9 mouse cellular contexts compared by ENCODE assay signal in the genomic region with DNA sequence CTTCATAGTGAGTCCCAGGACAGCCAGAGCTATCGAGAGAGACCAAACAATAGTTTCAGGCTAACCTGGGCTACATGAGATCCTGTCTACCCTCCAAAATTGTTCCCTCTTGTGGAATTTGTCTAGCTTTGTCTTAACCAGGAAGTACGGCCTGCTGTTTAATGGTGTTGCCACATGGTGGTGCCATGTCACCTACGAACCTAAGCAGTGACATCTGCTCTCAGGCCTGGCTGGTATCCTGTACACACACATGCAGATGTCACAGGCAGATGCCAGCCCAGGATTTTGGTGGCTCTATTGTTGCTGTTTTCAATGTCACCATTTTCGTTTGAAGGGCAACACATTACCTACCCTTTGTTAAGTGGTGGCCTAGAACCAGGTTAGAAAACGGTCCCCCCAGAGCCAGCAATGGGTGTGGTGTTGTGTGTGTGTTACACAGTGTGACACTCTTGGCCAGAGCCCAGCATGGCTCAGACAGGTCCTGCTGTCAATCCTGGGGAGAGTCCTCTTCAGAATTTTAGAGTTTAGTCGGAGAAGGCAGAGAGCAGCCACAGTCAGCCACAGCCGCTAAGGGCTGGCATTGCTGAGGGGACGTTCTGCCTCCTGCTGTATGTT. TPM values are rescaled to one million over a fixed set of nuclear protein-coding genes. Genes with fewer than 3 reads are reported as not detected.
A peak's percentile ranks its signal among the peaks of the same experiment; 100 is the strongest.
DNase-seq lines count a peak whose midpoint lies in the region; ATAC-seq and TF ChIP-seq lines count a peak whose summit lies in the region.
"Had no signal": no experiment of that assay in that cellular context is flagged by ENCODE, and none has a peak within 500 bp of the region (broad histone marks: within the 10 kb centered on the region; RNA-seq: fewer than 3 reads in every experiment).

No protein-coding gene starts in this region.

- H3K4me1 ChIP-seq in bone marrow macrophage, adult 2 months (ENCODE audit: control insufficient read depth, insufficient read depth, low read length), result peaks cover 5% of the 10 kb centered on the region
- H3K4me1 ChIP-seq in hindbrain, postnatal 0 days (ENCODE audit: insufficient read depth, low read length), result no peaks in the 10 kb centered on the region
- H3K4me1 ChIP-seq in midbrain, embryonic 15.5 days, result no peaks in the 10 kb centered on the region

- H3K4me2 ChIP-seq in hindbrain, postnatal 0 days (ENCODE audit: low read depth, low read length), result no peak overlapping the region
- no peak overlapping the region for H3K4me2 ChIP-seq in midbrain, embryonic 15.5 days

- H3K36me3 ChIP-seq in hindbrain, postnatal 0 days (ENCODE audit: insufficient read depth, low read length), result peaks cover 79% of the 10 kb centered on the region
- H3K36me3 ChIP-seq in midbrain, embryonic 15.5 days (replicated peaks), result peaks cover 51% of the 10 kb centered on the region

- no peak overlapping the region for H3K9ac ChIP-seq in hindbrain, postnatal 0 days (replicated peaks; ENCODE audit: low read length)
- H3K9ac ChIP-seq in midbrain, embryonic 15.5 days, result no peak overlapping the region

- no peaks in the 10 kb centered on the region for H3K9me3 ChIP-seq in hindbrain, postnatal 0 days (ENCODE audit: low read length)
- H3K9me3 ChIP-seq in midbrain, embryonic 15.5 days, result no peaks in the 10 kb centered on the region

- TF ChIP-seq CTCF in bone marrow macrophage, adult 2 months (IDR thresholded peaks at IDR 0.05; ENCODE audit: low read depth, low read length), result peak; percentile 48
- peak; percentile 78 for TF ChIP-seq CTCF in hindbrain, postnatal 0 days (IDR thresholded peaks at IDR 0.05; ENCODE audit: low read depth)

- no peak overlapping the region for H3K27ac ChIP-seq in bone marrow macrophage, adult 2 months (ENCODE audit: insufficient read depth, low read depth, low read length)
- no peak overlapping the region for H3K27ac ChIP-seq in hindbrain, postnatal 0 days
- H3K27ac ChIP-seq in midbrain, embryonic 15.5 days, result 0 out of 2 replicates have a peak overlapping the region, but pooled peaks have one; percentile 8

- no peaks in the 10 kb centered on the region for H3K27me3 ChIP-seq in hindbrain, postnatal 0 days (ENCODE audit: insufficient read depth, low read length)
- no peaks in the 10 kb centered on the region for H3K27me3 ChIP-seq in midbrain, embryonic 15.5 days (replicated peaks)

- peak; percentile 84; the same call in 1 of the 2 replicates for ATAC-seq in frontal cortex, adult (ENCODE audit: low TSS enrichment)
- ATAC-seq in hindbrain, postnatal 0 days, result peak; percentile 68
- ATAC-seq in midbrain, embryonic 15.5 days (replicated peaks), result peak; percentile 63; the same call in 1 of the 2 replicates

- TF ChIP-seq POLR2A in bone marrow macrophage, adult 2 months (IDR thresholded peaks at IDR 0.05; ENCODE audit: borderline replicate concordance, low read depth, low read length), result no peak

- no peak for DNase-seq in frontal cortex, postnatal 14 days (ENCODE audit: low spot score in 2 of 2)
- peak; percentile 83 for DNase-seq in 416B (ENCODE audit: low read depth)
- DNase-seq in hindbrain, postnatal 0 days (ENCODE audit: low spot score), result peak; percentile 81
- no peak for DNase-seq in B cell, adult 2 months
- DNase-seq in natural killer cell, adult 2 months (ENCODE audit: low spot score in 2 of 2), result no peak

- no peak overlapping the region for H3K4me3 ChIP-seq in bone marrow macrophage, adult 2 months (ENCODE audit: insufficient read depth, low read length)
- no peak overlapping the region for H3K4me3 ChIP-seq in hindbrain, postnatal 0 days (ENCODE audit: low read length)
- H3K4me3 ChIP-seq in midbrain, embryonic 15.5 days, result no peak overlapping the region

- WGBS in hindbrain, postnatal 0 days, result 63% methylated on average over 8 of the region's 8 CpGs
- WGBS in midbrain, embryonic 15.5 days, result 72% methylated on average over 8 of the region's 8 CpGs

RNA-seq across cellular contexts. Expression of gene Cela2a, which starts 16.0 kb away (rescaled TPM):
- polyA plus RNA-seq in bone marrow macrophage, adult 2 months (2012; ENCODE audit: insufficient read depth, insufficient read length, missing spikeins), result not detected in 2 replicates
- not detected in 2 replicates for total RNA-seq in hindbrain, postnatal 0 days (2014; rRNA removed)
- polyA plus RNA-seq in hindbrain, postnatal 0 days (2015; fragmentation: Nextera tagmentation; extraction: Ambion mirVana), result 0.23 and 0.26 TPM in 2 replicates
- polyA plus RNA-seq in midbrain, embryonic 15.5 days (2015; fragmentation: Nextera tagmentation; extraction: Ambion mirVana), result 0.36 and 0.43 TPM in 2 replicates
- total RNA-seq: left cerebral cortex, postnatal 10 days had no signal

RNA-seq across cellular contexts. Expression of gene Casp9, which starts 16.5 kb away (rescaled TPM):
- polyA plus RNA-seq in bone marrow macrophage, adult 2 months (2012; ENCODE audit: insufficient read depth, insufficient read length, missing spikeins), result 34.2 and 35.1 TPM in 2 replicates
- 25.9 and 29.1 TPM in 2 replicates for total RNA-seq in hindbrain, postnatal 0 days (2014; rRNA removed)
- polyA plus RNA-seq in hindbrain, postnatal 0 days (2015; fragmentation: Nextera tagmentation; extraction: Ambion mirVana), result 17.9 and 20.3 TPM in 2 replicates
- polyA plus RNA-seq in midbrain, embryonic 15.5 days (2015; fragmentation: Nextera tagmentation; extraction: Ambion mirVana), result 20.7 and 21.4 TPM in 2 replicates

RNA-seq across cellular contexts. Expression of gene Dnajc16, which starts 19.2 kb away (rescaled TPM):
- polyA plus RNA-seq in bone marrow macrophage, adult 2 months (2012; ENCODE audit: insufficient read depth, insufficient read length, missing spikeins), result 11.4 and 12.2 TPM in 2 replicates
- total RNA-seq in hindbrain, postnatal 0 days (2014; rRNA removed), result 17.5 and 21.0 TPM in 2 replicates
- polyA plus RNA-seq in hindbrain, postnatal 0 days (2015; fragmentation: Nextera tagmentation; extraction: Ambion mirVana), result 6.1 and 6.8 TPM in 2 replicates
- 6.5 and 6.6 TPM in 2 replicates for polyA plus RNA-seq in midbrain, embryonic 15.5 days (2015; fragmentation: Nextera tagmentation; extraction: Ambion mirVana)

RNA-seq across cellular contexts. Expression of gene Ctrc, which starts 36.2 kb away (rescaled TPM):
- not detected in 2 replicates for polyA plus RNA-seq in bone marrow macrophage, adult 2 months (2012; ENCODE audit: insufficient read depth, insufficient read length, missing spikeins)
- not detected in 2 replicates for total RNA-seq in hindbrain, postnatal 0 days (2014; rRNA removed)
- not detected in 2 replicates for polyA plus RNA-seq in hindbrain, postnatal 0 days (2015; fragmentation: Nextera tagmentation; extraction: Ambion mirVana)
- polyA plus RNA-seq in midbrain, embryonic 15.5 days (2015; fragmentation: Nextera tagmentation; extraction: Ambion mirVana), result not detected in 2 replicates
- total RNA-seq: left cerebral cortex, postnatal 10 days had no signal

Comparison
In these comparisons a context has a peak if more than half of its experiments do, and no peak if none do; other contexts are left out.
1. DNase-seq: peak in 416B (single experiment) and hindbrain, postnatal 0 days (single experiment); none in frontal cortex, postnatal 14 days (0 of 2), B cell, adult 2 months (0 of 2) and natural killer cell, adult 2 months (0 of 2).
2. Peak in every context shown above with its lines, with median percentiles within 50 percentile points of each other: ATAC-seq.